Mouse (Mus musculus) lung, postnatal 36 days (tissue): ENCODE data around the gene Wipf1.
A peak's percentile ranks its signal among the peaks of the same experiment; 100 is the strongest.

Experiments
- DNase-seq: peaks from one replicate; pipeline ENCODE4 v3.0.0; 2022; ENCODE audit warnings: mixed read lengths

Wipf1 gene

DNA sequence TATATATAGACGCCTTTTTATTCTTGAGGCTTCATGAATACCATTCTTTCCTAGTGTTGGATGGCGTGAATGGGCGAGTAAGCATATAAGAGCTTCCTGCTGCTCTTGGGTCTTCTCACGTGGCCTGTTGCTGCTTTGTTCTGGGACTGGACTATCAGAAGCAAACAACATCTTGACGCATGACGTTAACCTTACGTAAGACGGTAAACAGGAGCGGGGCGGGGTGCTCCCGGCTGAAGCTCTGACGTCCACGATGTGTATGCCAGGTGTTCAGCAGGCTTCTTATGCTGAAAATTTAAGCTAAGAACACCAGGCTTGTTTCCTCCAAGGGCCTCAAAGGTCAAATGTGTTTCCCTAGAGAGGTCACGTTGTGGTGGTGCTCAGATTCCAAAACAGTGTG lies 103.7 kb downstream of the Wipf1 start:
- DNase-seq, result peak; percentile 67

DNA sequence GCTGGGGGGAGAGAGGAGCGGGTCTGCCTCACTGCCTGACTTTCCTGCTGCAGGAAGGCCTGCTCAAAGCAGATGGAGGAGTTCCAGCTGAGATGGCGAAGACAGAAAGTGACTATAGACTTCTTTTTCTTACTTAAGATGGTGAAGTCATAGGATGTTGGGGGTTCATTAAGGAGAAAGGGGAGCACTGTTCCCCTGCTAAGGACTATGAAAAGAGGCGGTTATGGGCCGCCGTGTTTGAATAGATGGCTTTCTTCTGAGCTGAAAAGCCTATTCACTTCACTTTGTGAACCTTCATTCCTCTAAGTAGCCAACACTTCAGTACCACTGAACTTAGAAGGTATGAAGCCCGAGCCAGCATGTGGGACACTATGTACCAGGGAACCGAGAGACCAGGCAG lies 109.8 kb downstream of the Wipf1 start:
- DNase-seq, result no peak

DNA sequence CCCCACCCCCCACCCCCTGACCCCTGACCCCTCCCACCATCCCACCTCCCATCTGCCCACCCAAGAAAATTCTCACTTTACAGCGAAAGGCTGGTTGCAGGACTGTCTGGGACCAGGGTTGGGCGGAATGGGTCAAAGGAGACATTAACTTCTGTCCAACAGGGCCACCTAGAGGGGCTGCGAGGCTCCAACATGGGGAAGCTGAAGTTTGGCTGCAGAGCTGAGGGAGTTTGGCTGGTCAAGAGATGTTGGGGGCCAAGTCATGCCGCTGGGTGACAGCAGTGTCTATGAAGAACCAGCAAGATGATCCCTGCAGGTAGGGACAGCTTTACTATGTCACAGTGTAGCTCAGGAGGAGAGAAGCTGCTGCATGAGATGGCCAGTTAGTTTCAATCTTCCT lies 110.2 kb downstream of the Wipf1 start:
- peak; percentile 70 for DNase-seq

DNA sequence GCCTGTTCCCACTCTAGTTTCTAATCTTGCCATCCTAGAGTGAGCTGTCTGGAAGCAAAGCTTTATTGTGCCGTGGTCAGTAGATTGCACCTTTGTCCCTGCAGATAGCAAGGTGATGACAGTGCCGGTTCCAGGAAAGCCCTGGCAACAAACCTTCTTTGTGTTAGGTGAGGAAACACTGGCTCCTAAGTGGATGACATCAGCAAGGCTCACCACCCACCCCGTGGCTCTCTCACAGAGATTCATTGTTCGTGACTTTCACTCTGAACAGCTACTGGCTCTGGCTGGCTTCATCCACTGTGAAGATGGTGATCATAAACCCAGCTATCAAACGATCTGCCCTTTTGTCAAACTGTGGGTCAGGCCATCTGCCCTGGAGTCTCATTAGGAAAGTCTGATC lies 113.6 kb downstream of the Wipf1 start:
- DNase-seq, result no peak

DNA sequence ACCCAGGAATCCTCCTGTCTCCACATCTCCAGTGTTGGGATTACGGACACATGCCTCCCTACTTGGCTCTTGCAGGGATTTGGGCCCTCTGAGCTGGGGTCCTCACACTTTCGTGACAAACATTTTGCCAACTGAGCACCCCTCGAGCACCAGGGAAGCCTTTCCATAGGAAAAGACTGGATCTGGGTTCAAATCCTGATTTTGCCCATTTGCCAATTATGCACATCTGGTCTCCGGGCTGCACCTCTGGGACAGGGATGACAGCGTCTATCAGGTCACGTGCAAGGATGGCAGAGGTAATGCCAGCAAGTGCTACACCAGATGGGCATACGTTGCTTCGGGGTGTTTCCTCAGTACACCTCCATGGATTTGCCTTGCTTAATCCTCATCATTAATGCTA lies 119.5 kb downstream of the Wipf1 start:
- DNase-seq, result no peak

DNA sequence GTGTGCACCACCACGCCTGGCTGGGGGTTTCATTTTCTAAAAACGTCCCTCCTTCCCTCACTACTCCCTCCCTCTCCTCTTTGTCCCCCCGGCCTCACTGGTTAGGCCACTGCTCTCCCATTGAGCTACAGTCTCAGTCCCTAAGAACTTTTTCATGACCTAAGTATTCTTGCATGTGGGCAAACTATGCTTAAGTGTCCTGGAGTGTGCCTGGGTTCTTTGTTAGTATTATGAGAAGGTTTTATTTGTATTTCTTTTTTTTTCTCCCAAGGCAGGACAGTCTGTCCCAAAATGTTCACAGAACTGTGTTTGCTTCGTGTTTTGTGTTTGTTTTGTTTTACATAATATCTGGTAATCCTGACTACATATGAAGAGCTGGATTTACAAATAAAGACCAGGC lies 121.9 kb downstream of the Wipf1 start:
- DNase-seq, result peak; percentile 58

DNA sequence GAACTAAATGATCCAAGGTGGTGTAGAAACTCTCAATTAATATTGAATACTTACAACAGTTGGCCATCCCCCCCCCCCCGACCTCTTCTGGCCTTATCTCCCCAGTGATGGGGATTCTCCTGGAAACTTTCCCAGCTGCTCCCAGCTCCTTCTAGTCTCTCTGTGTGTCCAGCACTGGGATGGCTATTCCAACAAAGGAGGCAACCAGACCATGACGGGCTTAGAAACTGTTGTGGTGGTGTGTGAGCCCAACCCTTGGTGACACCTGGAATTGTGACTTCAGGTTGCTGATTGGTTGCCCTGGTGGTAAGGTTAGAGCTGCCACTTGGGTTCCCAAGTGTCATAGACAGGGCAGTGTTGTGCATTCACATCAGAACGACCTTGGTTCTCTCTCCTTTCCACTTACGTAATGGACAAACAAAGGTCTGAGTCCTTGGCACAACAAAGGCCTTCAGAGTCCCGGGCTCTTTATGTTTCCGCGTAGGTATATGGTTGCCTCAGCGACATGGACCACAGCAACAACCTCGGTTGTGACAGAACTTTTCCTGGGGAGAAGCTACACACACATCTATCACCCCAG lies 123.1 kb downstream of the Wipf1 start:
- DNase-seq, result peak; percentile 28

DNA sequence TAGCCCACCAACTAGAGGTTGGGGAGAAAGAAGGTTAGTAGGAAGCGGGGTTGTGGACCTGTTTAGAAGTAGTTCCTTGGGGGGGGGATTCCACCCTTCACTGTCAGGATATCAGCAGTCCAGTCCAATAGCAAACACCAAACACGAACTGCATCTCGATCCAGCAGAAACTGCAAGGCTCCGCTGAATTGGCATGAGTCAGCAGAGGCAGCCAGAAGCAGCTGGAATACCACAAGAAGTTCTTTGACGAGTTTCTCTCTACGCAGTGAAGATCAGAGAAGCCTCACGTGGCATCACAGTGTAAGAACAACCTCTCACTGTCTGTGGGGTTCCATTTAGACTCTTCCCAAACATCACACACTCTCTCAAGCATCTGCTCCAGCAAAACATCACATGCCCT lies 124.6 kb downstream of the Wipf1 start:
- DNase-seq, result no peak

DNA sequence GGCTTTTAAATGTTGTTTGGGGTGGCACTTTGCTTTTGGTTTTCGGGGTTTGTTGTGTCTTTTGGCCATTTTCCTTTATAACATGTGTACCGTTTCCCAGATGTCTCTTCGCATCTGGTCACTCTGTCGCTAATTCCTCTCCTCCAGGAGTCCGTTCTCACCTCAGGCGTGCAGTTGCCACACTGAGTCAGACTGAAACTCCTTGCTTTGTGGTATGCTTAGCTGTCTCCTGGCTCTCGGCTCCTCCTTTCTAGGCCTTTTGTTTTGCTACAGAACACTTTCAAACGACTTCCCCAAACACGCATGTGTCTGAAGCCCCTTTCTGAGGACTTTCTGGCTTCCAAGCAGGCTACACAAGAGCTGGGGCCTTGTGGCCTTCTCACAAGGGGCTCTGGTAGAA lies 125.1 kb downstream of the Wipf1 start:
- DNase-seq, result no peak

DNA sequence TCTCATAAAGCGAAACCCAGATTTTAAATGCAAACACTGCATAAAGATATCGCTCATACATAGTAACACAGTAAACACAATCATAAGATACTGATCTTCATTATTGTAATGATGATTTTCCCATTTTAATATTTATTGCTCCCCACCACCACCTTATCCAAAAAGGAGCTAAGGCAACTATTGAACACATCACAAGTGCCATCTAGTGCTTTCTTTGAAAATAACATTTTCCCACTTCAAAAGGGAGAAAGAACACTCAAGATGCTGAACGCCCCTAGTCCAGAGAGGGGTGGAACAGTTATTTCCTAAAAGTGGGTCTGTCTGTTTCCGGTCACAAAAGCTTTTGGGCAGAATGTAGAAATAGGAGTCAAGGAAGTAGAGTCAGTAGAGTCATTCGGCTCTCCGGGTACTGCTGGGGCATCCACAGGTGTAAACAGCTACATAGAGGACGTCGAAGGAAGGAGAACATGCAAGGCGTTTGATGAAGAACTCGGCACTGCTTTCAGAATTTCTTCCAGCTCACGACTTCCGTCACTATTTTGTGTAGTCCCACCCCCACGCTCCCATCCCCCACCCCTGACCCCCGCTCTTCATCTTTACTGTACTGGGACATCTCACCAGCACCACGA lies 126.0 kb downstream of the Wipf1 start:
- DNase-seq, result no peak

DNA sequence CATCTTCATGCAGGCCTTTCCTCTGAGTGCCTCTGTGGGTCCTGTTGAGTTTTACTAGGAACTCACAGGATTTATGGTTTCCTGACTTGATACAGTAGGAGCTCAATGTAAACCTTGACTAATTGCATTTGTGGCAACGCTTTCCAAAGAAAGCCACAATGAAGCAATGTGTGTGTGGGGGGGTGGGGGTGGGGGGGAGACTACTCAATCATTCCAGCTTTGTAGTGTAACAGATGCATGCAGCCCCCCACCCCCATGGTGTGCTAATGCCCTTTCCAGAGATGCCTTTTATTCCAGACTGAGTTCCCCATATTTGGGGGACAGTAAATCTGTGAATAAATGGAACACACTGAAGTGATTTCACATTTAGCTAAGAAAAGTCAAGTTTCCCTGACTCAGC lies 127.8 kb downstream of the Wipf1 start:
- DNase-seq, result no peak

DNA sequence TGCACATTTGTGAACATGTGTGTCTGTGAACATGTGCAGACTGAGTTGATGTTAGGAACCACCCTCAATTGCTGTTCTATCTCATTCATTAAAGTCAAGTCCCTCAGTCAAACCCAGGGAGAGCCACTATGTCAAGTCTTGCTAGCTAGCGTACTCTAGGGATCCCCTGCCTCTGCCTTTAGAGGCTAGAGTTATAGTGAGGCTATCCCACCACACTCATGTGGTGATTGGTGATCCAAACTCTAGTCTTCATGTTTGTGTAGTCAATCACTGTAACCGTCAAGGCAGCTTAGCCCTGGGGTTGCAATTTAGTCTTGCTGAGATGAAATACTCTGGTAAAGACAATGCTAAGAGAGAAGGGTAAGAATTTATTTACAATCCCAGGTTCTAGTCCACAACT lies 132.1 kb downstream of the Wipf1 start:
- DNase-seq, result no peak

DNA sequence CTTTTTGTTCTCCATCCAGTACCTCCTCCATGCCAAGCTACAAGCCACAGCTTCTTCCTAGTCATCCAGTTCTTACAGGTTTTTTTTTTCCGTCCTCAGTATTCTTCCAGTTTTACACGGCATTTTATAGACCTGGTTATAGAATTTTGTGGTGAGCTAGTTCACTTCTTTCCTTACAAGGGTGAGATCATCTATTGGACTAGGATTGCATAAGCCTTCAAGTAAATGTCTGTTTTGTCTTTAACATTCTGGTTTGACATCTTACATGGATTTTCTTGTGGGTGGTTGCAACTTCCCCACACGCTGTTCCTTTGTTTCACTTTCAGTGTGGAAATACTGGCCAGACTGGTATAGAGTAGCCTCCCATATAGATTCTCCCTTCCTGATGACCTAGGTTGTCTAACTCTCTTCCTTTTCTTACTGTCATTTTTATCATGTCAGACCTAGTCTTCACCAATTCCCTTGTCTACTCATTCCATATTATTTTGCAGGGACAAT lies 132.7 kb downstream of the Wipf1 start:
- peak; percentile 40 for DNase-seq

DNA sequence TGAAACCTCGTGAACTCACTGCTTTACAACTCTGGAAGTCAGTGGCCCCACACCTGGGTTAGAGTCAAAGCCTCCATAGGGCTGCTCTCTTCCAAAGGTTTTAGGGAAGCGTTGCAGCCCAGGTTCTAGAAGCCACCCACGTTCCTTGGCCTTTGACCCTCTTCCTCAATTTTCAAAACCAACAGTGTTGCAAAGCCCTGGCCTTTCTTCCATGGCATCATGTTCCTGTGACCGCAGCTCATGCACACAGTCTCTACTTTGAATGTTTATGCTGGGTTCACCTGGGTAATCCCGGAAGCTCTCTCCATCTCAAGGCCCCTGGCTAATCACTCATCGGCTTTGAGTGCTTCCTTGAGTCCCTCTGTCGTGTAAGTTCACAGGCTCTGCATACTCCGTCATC lies 134.0 kb downstream of the Wipf1 start:
- DNase-seq, result peak; percentile 72

DNA sequence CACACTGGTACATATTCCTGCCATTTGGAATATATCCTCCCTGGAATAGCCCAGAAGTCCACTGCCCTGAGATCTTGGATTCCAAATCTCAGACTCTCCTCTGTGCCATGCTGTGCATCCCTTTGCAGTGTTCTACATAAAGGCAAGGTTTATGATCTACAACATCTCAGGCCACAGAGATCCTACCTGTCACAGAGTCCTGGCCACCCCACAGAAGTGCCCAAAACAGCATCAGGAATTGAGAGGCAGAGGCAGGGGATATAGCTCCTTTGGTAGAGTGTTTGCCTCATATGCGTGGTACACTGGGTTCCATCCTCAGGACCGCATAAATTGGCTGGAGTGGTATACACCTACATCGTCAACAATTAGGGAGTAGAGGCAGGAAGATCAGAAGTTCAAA lies 135.1 kb downstream of the Wipf1 start:
- DNase-seq, result no peak

DNA sequence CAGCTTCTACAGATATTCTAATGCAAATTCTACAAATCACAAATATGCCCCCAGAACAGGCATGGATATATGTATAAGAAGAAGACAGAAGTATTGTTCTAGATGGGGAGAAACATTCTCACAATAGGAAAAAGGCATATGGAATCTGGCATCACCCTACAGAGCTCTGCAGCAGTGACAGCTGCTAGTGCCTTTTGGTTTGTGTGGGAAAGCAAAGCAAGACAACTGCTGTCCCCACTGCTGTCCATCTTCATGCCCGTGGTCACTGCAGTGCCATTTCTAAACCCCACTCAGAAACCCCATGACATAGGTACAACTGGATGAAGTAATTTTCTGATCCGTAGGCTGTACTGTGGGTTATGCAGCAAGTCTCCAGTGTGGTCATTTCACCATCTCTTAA lies 136.8 kb downstream of the Wipf1 start:
- no peak for DNase-seq

DNA sequence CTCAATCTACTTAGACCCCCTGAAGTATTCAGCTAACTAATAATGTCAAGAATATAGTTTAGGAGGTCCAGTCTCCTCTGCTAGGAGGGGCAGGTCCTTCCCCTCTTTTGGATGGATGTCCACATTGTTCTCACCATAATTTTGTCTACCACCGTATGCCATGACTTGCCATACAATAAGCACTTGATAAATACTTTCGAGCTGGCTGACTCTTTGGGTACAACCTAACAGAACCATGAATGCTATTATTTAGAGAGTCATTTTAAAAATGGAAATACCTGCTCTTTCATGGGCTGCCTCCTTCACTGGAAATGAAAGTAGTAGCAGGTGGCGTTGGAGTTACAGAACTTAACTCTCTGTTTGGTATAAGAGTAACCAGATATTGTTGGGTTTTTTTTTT lies 139.6 kb downstream of the Wipf1 start:
- DNase-seq, result no peak

DNA sequence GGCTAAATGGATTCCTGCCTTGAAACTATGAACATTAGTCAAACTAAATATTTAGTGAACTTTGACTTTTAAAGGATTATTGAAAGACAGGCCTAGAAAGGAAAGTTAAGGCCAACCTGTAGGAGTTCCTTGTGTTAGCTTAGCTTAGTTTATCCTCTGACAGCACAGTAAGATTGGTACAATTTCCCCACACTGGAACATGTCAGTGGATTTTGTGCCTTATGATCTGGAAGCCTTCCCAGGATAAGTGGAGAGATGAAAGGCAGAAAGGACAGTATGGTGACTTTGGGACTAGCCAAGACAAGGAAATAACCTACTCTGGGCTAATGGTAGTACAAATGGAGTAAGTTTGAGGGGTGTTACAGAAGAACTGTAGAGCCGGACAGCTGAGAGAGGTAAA lies 141.7 kb downstream of the Wipf1 start:
- no peak for DNase-seq

DNA sequence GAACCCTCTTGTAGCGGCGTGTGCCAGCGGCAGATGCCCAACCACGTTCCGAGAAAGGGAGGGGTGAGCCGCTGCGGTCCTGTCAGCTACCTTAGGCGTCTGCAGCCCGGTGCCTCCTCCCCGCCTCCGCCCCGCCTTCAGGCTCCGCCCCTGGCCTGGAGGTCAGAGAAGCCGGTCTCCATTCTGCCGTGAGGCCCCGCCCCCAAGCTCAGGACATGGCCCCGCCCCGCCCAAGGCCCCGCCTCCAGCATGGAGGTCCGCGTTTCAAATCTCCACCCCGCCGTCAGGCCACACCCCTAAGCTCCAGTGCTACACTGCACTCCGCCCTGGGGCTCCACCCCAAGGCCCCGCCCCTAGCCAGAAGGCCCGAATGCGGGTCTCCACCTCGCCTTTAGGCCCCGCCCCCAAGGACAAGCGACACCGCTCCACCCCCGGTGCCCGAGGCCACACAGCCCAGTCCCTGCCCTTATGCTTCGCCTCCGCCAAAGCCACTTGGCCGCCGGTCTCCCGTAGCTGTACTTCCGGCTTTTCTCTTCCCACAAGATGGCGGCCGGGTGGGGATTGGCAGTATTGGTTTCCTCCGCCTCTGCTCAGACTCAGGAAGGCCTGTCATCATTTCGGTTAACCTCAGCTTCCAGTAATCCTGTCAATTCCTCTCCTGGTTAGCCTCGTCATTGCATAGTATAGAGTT lies 143.0 kb downstream of the Wipf1 start, which contains the start of gene Gpr155:
Gene Gpr155, minus strand, starts transcription at position 217 of the 691 bp plus-strand sequence.
- DNase-seq, result peak; percentile 100

DNA sequence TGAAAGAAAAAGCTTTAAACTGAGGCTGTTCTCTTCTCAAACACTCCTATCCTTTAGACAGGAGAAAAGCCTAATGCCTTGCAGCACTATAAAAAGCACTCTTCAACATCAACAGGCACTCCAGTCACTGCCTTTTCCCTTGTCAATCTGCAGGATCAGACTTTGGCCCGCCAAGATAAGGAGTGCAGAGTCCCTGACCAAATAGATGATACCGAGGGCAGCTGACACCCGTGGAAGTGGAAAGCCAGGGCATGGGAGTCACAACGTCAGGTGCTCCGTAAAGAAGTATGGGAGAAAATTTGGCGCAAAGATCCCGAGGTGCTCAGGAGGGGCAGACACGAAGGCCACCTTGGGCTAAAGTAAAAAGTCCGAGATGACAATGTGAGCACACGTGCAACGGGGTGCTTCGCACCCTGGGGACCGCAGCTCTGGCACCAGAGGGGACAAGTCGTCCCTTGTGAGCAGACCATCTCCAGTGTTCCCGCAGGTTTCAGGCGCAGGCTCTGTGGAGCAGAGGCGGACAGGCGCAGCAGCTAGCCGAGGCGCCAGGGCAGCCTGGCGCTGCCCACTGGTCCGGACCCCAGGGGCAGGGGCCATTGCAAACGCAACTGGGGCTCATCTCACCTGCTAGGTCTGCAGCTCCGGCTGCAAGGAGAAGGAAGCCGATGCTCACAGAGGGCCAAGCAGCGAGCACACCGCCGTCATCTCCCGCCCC lies 143.7 kb downstream of the Wipf1 start:
- peak; percentile 22 for DNase-seq

DNA sequence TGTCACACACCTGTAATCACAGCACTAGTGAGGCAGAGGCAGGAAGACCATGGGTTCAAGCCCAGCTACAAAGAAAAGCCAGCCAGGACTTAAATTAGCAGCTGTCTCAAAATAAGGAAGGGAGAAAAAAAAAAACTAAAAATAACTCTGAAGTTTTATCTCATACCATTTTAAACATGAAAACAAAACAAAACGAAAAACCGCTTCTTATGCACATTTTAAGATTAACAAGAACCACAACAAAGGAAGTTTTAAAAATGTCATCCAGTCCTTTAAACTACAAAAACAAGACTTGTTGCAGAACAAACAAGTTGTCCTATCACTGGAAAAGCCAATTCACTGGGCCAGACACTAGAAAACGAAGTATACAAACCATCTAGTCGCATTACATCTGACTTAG lies 144.4 kb downstream of the Wipf1 start:
- DNase-seq, result no peak

DNA sequence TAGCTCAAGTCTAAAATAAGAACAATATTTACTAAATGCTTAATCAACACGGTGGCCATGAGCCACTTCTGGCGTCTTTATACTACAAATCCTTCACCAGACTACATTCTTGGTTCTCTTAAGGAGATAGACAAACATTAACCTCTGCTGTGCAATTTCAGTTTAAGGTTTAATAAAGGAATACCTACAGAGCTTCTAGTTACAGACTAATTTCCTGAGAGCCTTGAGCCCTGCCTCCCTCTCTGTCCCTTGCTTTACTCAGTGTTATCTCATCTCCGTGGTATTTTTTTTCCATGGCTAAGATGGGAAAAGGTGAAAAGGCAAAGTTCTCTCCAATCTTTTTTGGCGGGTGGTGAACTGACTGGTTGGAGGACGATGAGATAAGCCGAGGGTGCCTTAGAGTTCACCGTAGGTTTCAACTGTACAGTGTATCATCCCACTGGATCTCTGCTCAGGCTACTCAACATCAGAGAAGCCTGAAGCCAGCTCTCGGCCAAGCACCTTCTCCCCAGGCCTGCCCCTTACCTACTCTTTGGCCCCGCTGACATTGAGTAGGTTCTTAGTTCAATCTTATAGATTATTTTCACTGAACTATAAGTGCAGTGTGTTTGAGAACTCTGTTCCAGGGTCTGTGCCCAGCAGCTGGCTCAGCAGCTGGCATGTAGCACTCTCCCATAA lies 149.1 kb downstream of the Wipf1 start:
- no peak for DNase-seq

DNA sequence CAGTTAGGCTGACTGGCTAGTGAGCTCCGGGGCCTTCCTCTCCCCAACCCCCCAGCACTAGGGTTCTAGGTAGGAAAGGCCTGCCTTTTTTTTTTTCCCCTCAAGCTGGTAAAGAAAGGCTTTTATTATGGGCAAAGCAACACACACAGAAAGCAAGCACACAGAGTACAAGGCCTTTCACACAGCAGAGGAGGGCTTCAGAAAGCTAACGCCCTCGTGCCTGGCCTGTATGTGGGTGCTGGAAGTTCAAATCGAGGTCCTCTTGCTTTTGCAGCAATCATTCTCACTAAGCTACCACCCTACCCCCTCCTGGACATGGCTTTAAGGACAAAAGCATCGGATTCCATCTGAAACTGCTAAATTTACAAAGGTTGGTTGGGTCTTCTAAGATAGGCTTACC lies 149.9 kb downstream of the Wipf1 start:
- no peak for DNase-seq
